Mouse (Mus musculus) testis, adult 2 months (tissue): ENCODE data around the gene Calr3. TPM values are rescaled to one million over a fixed set of nuclear protein-coding genes. Genes with fewer than 3 reads are reported as not detected.

Experiments
- H3K27ac ChIP-seq: fragments of 200-500 bp; 2 replicates; pipeline ENCODE4 v1.5.1; 2012; ENCODE audit warnings: low read depth, low read length; ENCODE audit not compliant: control insufficient read depth, insufficient read depth
- H3K27me3 ChIP-seq: fragments of 200-500 bp; 2 replicates; pipeline ENCODE4 v1.6.1; 2012; ENCODE audit warnings: mild to moderate bottlenecking, low read length, moderate library complexity; ENCODE audit not compliant: control insufficient read depth, insufficient read depth
- H3K36me3 ChIP-seq: fragments of 200-500 bp; 2 replicates; pipeline ENCODE4 v1.6.1; 2012; ENCODE audit warnings: mild to moderate bottlenecking, low read length; ENCODE audit not compliant: control insufficient read depth, insufficient read depth
- H3K4me1 ChIP-seq: fragments of 200-500 bp; 2 replicates; pipeline ENCODE4 v1.6.1; 2012; ENCODE audit warnings: low read length; ENCODE audit not compliant: control insufficient read depth, insufficient read depth
- H3K4me3 ChIP-seq: fragments of 200-500 bp; 2 replicates; pipeline ENCODE4 v1.5.1; 2012; ENCODE audit warnings: low read depth, mild to moderate bottlenecking, low read length, moderate library complexity, mixed read lengths; ENCODE audit not compliant: control insufficient read depth
- CTCF ChIP-seq: fragments of 200-500 bp; IDR thresholded peaks from 2 replicates; pipeline ENCODE4 v1.5.1; 2012; ENCODE audit warnings: low read depth, mild to moderate bottlenecking, inconsistent platforms, low read length, moderate library complexity; ENCODE audit not compliant: control insufficient read depth, insufficient read depth, insufficient replicate concordance
- POLR2A ChIP-seq: fragments of 200-500 bp; IDR thresholded peaks from 2 replicates; pipeline ENCODE4 v1.6.1; 2012; ENCODE audit warnings: low read depth, mild to moderate bottlenecking, inconsistent platforms, low read length, moderate library complexity; ENCODE audit not compliant: control insufficient read depth
- polyA plus RNA-seq: library from polyadenylated mRNA; depleted of rRNA; stranded (reverse); fragments of >200 nt; gene quantifications from 2 replicates; pipeline ENCODE4 v1.2.3, GENCODE M21; 2012

Gene Calr3
- polyA plus RNA-seq, 1 experiment: 53.8 TPM

DNA sequence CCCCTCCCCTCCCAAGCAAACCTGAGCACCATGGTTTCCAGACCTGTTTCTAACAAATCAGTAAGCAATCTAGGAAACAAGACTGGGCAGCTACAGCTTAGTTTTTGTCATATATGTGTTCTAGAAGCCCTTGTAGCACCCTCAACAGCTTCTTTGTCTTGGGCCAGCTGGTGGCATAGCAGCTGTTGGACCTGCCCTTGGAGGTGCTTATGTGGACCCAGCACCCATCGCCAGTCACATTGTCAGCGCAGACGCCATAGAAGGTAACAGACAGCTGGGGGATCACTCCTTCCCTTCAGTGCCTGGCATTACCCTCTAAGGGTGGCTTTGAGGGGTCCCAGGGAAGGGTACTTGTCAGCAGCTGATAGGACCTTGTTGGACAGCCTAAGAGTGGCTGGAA, 14.1 kb upstream of the Calr3 start:
- no peak overlapping the region for H3K4me3 ChIP-seq
- H3K27me3 ChIP-seq: no peaks in the 10 kb centered on the region
- TF ChIP-seq POLR2A: no peak
- no peak for TF ChIP-seq CTCF
- H3K27ac ChIP-seq: no peak overlapping the region
- H3K4me1 ChIP-seq: no peaks in the 10 kb centered on the region
- peaks cover 4% of the 10 kb centered on the region for H3K36me3 ChIP-seq

GRCm38 (mm10) chr8:72455317-72455716, 11.6 kb upstream of the Calr3 start:
- TF ChIP-seq CTCF: no peak
- no peak for TF ChIP-seq POLR2A
- Histone ChIP-seq H3K27me3 (no peaks in the 10 kb centered on the region), H3K4me1 (no peaks in the 10 kb centered on the region), H3K27ac (peak overlapping the region; percentile 59), H3K4me3 (no peak overlapping the region), H3K36me3 (peaks cover 2% of the 10 kb centered on the region; the same call in 1 of the 2 replicates)

DNA sequence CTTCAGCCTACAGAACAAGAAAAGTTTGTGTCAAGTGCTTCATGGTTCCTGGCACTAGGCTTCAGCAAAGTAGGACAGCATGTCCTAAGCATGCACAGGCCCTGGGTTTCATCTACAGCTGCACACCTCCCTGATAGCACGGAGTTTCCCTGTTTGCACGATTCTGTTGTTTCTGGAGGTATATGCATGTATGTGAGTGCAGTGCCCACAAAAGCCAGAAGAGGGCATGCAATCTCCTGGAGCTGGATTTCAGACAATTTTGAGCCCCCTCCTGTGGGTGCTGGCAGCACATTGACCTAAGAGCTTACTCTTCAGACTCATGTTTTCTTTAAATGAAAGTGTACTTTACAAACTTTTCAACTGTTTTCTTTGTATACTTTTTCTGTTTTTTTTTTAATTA, 10.2 kb upstream of the Calr3 start:
- peak overlapping the region; percentile 53; the same call in 1 of the 2 replicates for H3K4me3 ChIP-seq
- no peaks in the 10 kb centered on the region for H3K4me1 ChIP-seq
- H3K36me3 ChIP-seq: peaks cover 2% of the 10 kb centered on the region
- TF ChIP-seq POLR2A: no peak
- TF ChIP-seq CTCF: no peak
- H3K27me3 ChIP-seq: no peaks in the 10 kb centered on the region
- no peak overlapping the region for H3K27ac ChIP-seq

DNA sequence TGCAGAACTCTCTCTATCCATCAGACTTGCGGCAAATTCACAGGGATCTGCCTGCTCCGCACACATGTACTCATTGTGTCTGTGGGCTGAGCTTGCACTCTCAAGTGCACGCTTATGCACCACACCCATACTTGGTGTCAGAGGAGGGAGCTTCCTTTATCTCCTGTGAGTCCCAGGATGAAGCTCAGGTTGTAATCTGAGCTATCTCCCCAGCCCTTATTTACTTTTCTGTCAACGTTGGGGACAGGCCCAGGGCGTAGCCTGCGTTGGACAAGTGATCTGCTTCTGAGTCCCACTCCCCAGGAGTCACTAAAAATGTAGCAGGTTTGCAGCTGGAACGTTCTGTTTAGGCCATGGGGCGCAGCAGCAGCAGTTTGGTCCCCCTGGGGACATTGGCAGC, 7.8 kb upstream of the Calr3 start:
- no peaks in the 10 kb centered on the region for H3K4me1 ChIP-seq
- no peaks in the 10 kb centered on the region for H3K27me3 ChIP-seq
- TF ChIP-seq POLR2A: no peak
- no peak overlapping the region for H3K27ac ChIP-seq
- H3K4me3 ChIP-seq: no peak overlapping the region
- peaks cover 3% of the 10 kb centered on the region for H3K36me3 ChIP-seq

- no peaks in the 10 kb centered on the region for H3K4me1 ChIP-seq
- H3K27me3 ChIP-seq: no peaks in the 10 kb centered on the region
- H3K4me3 ChIP-seq: peak overlapping the region; percentile 86
- no peak overlapping the region; the same call in 1 of the 2 replicates for H3K27ac ChIP-seq
- TF ChIP-seq CTCF: no peak
- TF ChIP-seq POLR2A: no peak
- H3K36me3 ChIP-seq: peaks cover 4% of the 10 kb centered on the region
Observed at GRCm38 (mm10) chr8:72445071-72445470, 1.4 kb upstream of the Calr3 start.

DNA sequence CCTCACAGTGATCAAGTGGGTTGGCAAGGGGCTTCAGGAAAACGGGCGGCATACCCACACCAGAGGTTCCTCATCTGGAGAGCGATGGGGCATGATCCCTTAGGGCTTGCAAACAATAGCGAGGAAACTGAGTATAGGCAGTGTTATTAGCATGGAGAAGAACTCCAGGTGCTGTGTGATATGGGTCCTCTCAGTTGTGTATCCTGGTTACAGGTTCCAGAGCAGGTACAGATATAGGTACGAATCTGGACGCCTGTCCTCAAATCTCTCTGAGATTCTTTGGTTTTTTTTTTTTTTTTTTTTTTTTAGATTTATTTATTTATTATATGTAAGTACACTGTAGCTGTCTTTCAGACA, 302 bp upstream of the Calr3 start:
- Histone ChIP-seq H3K27ac (peak overlapping the region; percentile 93), H3K4me1 (no peaks in the 10 kb centered on the region)
- no peak for TF ChIP-seq POLR2A
- no peak for TF ChIP-seq CTCF

DNA sequence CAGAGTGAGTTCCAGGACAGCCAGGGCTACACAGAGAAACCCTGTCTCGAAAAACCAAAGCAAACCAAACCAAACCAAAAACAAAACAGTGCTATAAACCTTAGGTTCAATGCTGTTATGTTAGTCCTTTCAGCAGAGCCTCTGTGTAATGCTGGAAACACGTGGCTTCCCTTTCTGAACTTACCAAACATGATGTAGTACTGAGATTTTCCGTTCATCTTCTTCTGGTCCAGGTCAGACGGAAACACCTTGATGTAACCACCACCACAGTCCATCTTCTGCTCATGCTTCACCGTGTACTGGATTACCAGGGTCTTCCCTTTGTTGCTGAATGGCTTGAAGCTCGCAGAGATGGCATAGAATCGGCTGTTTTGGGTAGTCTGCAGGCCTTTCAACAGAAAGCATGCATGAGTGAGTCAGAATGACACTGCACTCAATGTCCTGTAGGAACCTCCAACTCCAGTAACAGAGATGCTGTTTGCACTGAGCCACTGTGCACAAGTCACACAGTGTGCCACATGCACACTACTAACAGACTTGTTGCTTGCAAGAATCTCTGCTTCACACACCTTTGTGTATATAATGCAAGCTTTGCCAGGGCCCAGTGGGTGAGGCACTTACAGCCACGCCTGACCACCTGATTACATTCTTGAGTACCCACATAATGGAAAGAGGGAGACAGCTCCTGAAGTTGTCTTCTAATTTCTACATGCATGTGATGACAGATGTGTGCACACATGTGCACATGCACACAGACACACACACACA, 5.2 kb downstream of the Calr3 start:
- H3K4me3 ChIP-seq: no peak overlapping the region
- no peak overlapping the region for H3K27ac ChIP-seq
- no peaks in the 10 kb centered on the region for H3K27me3 ChIP-seq
- H3K4me1 ChIP-seq: no peaks in the 10 kb centered on the region
- no peak for TF ChIP-seq CTCF
- no peak for TF ChIP-seq POLR2A
- no peaks in the 10 kb centered on the region for H3K36me3 ChIP-seq

More for the DNA sequence above, 302 bp upstream of the Calr3 start:
- H3K27me3 ChIP-seq: no peaks in the 10 kb centered on the region
- peak overlapping the region; percentile 89 for H3K4me3 ChIP-seq
- H3K36me3 ChIP-seq: peaks cover 4% of the 10 kb centered on the region
